Mouse (Mus musculus) ES-E14 (cell line): ENCODE results near the gene Pced1a. TPM values are rescaled to one million over a fixed set of nuclear protein-coding genes. Genes with fewer than 3 reads are reported as not detected.

Source experiments
- DNase-seq: peaks from one replicate; pipeline ENCODE4 v3.0.0-alpha.2; 2013; ENCODE audit warnings: low read depth, low spot score
- H3K27ac ChIP-seq: 2 replicates; pipeline ENCODE4 v1.5.1; 2012; ENCODE audit warnings: low read depth, mild to moderate bottlenecking, low read length, moderate library complexity, mixed read lengths; ENCODE audit not compliant: poor library complexity, insufficient read depth, severe bottlenecking
- H3K36me3 ChIP-seq: 2 replicates; pipeline ENCODE4 v1.6.1; 2012; ENCODE audit warnings: mild to moderate bottlenecking, low read length, moderate library complexity, mixed read lengths; ENCODE audit not compliant: control insufficient read depth, poor library complexity, insufficient read depth, severe bottlenecking
- H3K4me1 ChIP-seq, 2 experiments: fragments of 150-350 bp in 1 of 2; sonication (generic) in 1 of 2; 2 replicates each; pipeline ENCODE4 v1.6.1; 2012; ENCODE audit warnings: low read length in 2 of 2, mild to moderate bottlenecking in 1 of 2, mixed read lengths in 1 of 2; ENCODE audit not compliant: control insufficient read depth in 2 of 2, insufficient read depth in 2 of 2, poor library complexity in 1 of 2
- H3K4me3 ChIP-seq, 2 experiments: fragments of 150-350 bp in 1 of 2; sonication (generic) in 1 of 2; 2 replicates each; pipeline ENCODE4 v1.5.1; 2012; ENCODE audit warnings: low read length in 2 of 2, low read depth in 1 of 2, mild to moderate bottlenecking in 1 of 2, mixed read lengths in 1 of 2; ENCODE audit not compliant: insufficient read depth in 1 of 2, poor library complexity in 1 of 2, severe bottlenecking in 1 of 2
- H3K9ac ChIP-seq: 2 replicates; pipeline ENCODE4 v1.6.1; 2012; ENCODE audit warnings: low read depth, mild to moderate bottlenecking, low read length, mixed read lengths; ENCODE audit not compliant: poor library complexity, insufficient read depth, severe bottlenecking
- H3K9me3 ChIP-seq: fragments of 150-350 bp; sonication (generic); 2 replicates; pipeline ENCODE4 v1.6.1; 2012; ENCODE audit warnings: low read depth, mild to moderate bottlenecking, low read length; ENCODE audit not compliant: control insufficient read depth, insufficient read depth
- CHD2 ChIP-seq: IDR thresholded peaks from 2 replicates; pipeline ENCODE4 v1.6.1; 2014; ENCODE audit warnings: mild to moderate bottlenecking, low read depth, low read length, inconsistent platforms
- HCFC1 ChIP-seq: IDR thresholded peaks from 2 replicates; pipeline ENCODE4 v1.6.1; 2012; ENCODE audit warnings: low read length, inconsistent platforms, borderline replicate concordance; ENCODE audit not compliant: insufficient read depth
- MAFK ChIP-seq: IDR thresholded peaks from 2 replicates; pipeline ENCODE4 v1.6.1; 2014; ENCODE audit warnings: mild to moderate bottlenecking, low read depth, low read length, inconsistent platforms; ENCODE audit not compliant: insufficient read depth
- ZC3H11A ChIP-seq: IDR thresholded peaks from 2 replicates; pipeline ENCODE4 v1.6.1; 2012; ENCODE audit warnings: low read depth, mild to moderate bottlenecking, inconsistent platforms, low read length, borderline replicate concordance
- ZNF384 ChIP-seq: IDR thresholded peaks from 2 replicates; pipeline ENCODE4 v1.6.1; 2012; ENCODE audit warnings: low read depth, low read length, inconsistent platforms
- in situ Hi-C, 2 experiments: fragments of 600-800 bp; cut with MboI; formaldehyde crosslinking; loops; one replicate each; pipeline ENCODE4 v1.15.1; 2025; ENCODE audit warnings: low sequenced_read_pairs in 2 of 2, inconsistent platforms in 1 of 2; ENCODE audit not compliant: unreplicated experiment in 2 of 2
- total RNA-seq: library from RNA; depleted of rRNA; stranded (reverse); fragments of 300-350 nt; gene quantifications from 2 replicates; pipeline ENCODE4 v1.2.3, GENCODE M21; 2012

Pced1a gene
- total RNA-seq, 1 experiment, result 13.1 TPM

DNA sequence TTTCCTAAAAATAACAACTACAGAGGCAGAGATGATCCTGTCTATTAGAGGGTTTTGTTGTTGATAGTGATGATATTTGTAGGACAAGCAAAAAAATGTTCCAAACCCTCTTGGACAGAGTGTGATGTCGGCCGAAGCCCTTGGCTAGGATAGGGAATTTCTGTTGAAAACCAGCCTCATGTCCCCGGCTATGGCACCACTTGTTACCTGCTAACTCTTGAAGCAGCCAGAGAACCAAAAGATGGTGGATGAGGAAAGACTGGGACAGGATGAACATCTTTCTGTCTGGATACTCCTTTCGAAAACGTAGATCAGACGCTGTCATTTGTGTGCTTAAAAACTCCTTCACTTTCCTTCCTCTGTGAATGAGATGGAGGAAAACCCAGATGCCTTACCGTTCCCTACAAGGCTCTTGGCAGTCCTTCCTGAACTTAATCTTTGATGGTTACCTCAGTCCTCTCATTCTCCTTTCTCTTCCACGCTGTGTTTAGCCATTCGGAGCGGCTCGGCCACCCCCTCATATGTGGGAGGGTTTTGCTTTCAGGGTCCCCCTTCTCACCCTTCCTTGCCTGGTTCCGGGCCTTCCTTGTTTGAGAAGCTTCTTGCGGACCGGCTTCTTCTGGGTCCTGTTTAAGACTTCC, 26.7 kb upstream of the Pced1a start:
- Histone ChIP-seq H3K27ac (no peak overlapping the region), H3K9me3 (no peaks in the 10 kb centered on the region), H3K4me1 (no peaks in the 10 kb centered on the region), H3K9ac (no peak overlapping the region), H3K4me3 (peak overlapping the region; percentile 85 to 96; a peak in 2 of 4 replicates), H3K36me3 (no peaks in the 10 kb centered on the region)
- no peak for DNase-seq
- TF ChIP-seq MAFK (no peak), ZC3H11A (no peak), ZNF384 (no peak), CHD2 (no peak), HCFC1 (no peak)
- in situ Hi-C loops, result no loop called here

DNA sequence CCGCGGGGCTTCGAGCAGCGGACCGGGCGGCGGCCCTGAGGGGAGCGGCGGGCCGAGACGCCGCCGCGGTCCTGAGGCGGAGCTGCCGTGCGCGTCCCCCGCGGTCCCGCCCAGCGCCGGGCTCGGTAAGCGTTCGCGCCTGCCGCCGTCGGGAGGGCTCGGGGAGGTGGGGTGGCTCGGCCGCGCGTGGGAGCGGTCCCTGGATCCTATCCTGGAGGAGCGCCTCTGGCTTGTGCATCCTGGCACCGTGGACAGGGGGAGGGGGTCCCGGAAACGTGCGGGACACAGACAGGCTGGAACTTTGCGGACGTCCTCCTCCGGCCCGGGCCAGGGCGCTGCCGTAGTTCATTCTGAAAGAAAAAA, 25.9 kb upstream of the Pced1a start:
- Histone ChIP-seq H3K36me3 (0 out of 2 replicates have a peak, but pooled peaks cover 2% of the 10 kb centered on the region), H3K4me1 (no peaks in the 10 kb centered on the region), H3K4me3 (peak overlapping the region; percentile 85 to 96), H3K9me3 (no peaks in the 10 kb centered on the region), H3K9ac (peak overlapping the region; percentile 89), H3K27ac (no peak overlapping the region)
- no peak for TF ChIP-seq ZC3H11A
- no peak for TF ChIP-seq ZNF384
- no peak for TF ChIP-seq CHD2
- TF ChIP-seq HCFC1, result no peak
- in situ Hi-C loops, result no loop called here
- no peak for DNase-seq

DNA sequence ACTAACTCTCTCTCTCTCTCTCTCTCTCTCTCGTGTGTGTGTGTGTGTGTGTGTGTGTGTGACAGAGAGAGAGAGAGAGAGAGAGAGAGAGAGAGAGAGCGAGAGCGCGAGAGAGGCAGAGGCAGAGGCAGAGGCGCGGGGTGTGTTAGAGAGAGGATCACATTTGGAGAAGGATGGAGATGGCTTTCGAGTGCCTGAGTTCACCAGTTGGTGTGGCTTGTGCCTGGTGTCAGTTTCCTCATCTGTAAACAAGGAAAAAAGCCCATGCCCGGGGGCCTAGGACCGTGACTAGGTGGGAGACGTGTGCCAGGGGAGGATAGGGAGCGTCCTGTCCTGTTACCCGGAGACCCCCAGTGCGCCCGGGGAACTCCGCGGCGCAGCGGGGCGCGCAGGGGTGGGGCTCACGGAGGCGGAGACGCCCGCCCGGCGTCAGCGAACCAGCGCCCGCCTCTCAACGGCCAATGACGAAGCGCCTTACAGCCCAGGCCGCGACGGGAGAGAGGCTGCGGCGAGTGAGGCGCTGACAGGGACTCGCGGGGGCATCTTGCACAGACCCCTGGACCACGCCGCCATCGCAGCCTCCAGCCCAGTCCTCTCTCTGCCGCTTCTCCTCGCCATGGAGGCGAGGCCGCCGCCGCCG, 25.4 kb upstream of the Pced1a start, which contains the start of gene Ptpra:
Ptpra (plus strand) TSS at position 485 of the 640 bp plus-strand sequence.
- 0 out of 2 replicates have a peak, but pooled peaks cover 3% of the 10 kb centered on the region for H3K36me3 ChIP-seq
- H3K4me1 ChIP-seq, result no peaks in the 10 kb centered on the region
- in situ Hi-C loops, result no loop called here
- peak; percentile 69 for DNase-seq
- H3K9ac ChIP-seq, result peak within 1 kb of the TSS; percentile 89
- TF ChIP-seq HCFC1, result 0 out of 2 replicates have a peak, but pooled peaks have one; percentile 40
- TF ChIP-seq ZNF384, result no peak
- TF ChIP-seq MAFK, result no peak
- no peak within 1 kb of the TSS for H3K27ac ChIP-seq
- no peaks in the 10 kb centered on the region for H3K9me3 ChIP-seq
- peak within 1 kb of the TSS; percentile 85 to 96 for H3K4me3 ChIP-seq

DNA sequence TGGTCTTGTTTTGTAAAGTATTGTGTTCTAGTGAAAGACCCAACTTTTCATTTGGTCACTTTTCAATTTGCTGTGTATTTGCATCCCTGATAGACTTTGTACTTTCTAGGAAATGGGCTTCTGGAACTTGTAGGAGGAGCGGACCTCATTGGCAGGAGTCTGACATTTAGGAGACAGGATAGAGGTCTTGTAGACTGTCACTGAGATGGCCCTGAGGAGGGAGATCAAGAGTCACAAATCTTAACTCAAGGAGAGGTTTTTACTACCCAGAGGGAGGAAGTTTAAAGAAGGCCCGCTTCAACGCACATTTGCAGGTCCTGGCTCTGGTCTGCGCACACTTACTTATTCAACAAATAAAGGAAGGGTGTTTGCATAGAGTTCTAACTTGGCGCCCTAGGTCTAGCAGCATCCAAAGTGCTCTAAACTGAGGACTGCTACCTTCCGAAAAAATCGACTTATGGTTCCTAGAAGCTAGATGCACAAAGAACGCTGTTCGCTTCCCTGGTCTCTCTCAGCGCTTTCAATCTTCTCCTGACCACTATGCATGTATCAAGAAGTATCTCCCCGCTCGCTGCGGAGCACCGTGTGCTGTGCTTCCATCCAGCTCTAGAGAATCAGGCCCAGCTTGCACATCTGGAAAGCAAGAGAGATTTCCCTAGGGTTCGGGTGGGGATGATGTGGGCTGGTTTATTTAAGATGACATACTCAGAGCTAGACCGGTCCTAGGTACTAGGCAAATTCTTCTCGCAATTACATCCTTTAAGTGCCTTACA, 24.7 kb upstream of the Pced1a start:
- no peak for TF ChIP-seq ZNF384
- no peak for TF ChIP-seq CHD2
- TF ChIP-seq MAFK, result no peak
- TF ChIP-seq HCFC1, result no peak
- TF ChIP-seq ZC3H11A, result no peak
- Histone ChIP-seq H3K27ac (no peak overlapping the region), H3K9me3 (no peaks in the 10 kb centered on the region), H3K4me3 (peak overlapping the region; percentile 85 to 96), H3K4me1 (no peaks in the 10 kb centered on the region), H3K9ac (no peak overlapping the region), H3K36me3 (peaks cover 5% of the 10 kb centered on the region)
- in situ Hi-C loops, result no loop called here
- DNase-seq, result no peak
